Mouse (Mus musculus): ENCODE results near the gene Ryr3.
"Not testable (repeated sequence)": the region's sequence is repeated elsewhere in the genome, so short reads cannot be mapped to it uniquely, and the experiment has no call there.

Ryr3 gene

DNA sequence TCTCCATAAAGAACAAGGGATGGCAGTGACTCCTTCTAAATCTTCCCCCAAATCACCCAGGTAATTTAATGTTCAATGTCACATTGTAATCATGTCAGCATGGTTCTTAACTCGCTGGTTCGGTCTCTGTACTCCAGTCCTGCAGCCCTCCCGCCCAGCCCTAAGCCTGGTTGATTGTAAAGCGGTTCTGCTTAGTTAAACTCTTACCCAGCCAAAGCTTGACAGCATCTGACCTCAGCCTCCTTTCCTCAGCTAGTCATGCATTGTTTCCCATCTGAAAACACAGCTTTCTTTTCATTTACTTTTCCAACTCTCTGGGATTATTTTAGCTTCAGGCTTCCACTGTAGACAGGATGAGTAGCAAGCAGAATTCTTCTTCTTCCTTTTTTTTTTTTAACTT lies 121.7 kb downstream of the Ryr3 start:
- no peak for DNase-seq

DNA sequence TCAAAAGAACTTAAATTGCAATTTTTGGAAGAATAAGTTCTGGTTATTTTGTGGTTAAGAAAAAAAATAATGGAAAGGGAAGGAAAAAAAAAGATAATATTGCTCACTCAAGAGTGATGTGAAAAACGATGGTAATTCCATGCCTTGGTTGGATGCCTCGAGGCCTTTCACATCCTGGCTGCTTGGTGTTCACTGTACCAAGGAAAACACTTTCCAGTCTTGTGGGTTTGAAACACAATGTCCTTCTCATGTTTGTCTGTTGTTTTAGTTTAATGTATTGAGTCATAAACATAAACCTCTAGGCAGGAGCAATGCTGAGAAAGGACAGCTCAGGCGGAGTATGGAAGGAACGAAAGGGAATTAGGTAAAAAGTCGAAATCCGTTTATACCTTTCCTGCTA lies 122.8 kb downstream of the Ryr3 start:
- DNase-seq, result no peak

DNA sequence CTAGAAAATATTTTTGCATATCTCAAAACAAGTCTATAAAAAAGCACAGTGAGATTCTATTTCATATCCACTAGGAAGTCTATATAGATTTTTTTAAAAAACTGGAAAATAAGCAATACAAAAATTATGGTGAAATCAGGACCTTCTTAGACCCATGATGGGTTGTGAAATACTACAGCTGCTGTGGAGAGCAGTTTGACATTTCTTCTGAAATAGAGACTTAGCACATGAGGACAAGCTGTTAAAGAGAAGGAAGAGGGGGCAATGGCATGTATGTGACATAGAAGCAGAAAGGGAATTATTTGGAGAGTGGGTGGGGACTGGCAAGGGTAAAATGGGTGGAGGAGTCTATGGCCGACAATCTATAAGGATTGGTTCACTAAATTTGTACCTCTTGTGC lies 124.1 kb downstream of the Ryr3 start:
- no peak for DNase-seq

DNA sequence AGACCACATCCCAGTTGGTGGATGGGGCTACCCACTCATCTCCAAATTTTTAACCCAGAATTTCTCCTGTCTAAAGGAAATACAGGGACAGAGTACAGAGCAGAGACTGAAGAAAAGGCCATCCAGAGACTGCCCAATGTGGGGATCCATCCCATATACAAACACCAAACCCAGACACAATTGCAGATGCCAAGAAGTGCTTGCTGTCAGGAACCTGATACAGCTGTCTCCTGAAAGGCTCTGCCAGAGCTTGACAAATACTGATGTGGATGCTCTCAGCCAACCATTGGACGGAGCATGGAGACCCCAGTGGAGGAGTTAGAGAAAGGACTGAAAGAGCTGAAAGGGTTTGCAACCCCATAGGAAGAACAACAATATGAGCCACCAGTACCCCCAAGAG lies 125.6 kb downstream of the Ryr3 start:
- DNase-seq, result not testable (repeated sequence)

DNA sequence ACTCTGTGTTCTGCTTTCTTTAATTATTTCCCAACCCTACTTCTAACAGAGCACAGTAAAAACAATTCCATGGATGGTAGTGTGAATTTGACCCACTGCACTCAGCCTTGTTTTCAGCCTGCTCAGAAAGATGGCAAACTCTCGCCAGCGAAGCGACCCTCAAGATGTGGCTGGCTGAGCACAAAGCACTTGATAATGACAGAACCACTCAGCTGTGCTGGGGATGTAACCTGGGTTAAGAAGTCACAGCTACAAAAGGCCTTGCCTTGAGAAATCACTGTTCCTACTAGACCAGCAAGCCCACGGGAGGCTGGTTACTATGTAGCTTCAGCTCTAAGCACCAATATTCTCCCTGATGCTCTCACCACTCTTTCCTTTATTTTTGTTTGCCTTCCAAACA lies 140.5 kb downstream of the Ryr3 start:
- DNase-seq, result no peak

- DNase-seq, result no peak
Observed at GRCm38 (mm10) chr2:113059367-113059766, 157.5 kb downstream of the Ryr3 start.

- peak; percentile 86 for DNase-seq
Observed at GRCm38 (mm10) chr2:113058914-113059313, 158.0 kb downstream of the Ryr3 start.

DNA sequence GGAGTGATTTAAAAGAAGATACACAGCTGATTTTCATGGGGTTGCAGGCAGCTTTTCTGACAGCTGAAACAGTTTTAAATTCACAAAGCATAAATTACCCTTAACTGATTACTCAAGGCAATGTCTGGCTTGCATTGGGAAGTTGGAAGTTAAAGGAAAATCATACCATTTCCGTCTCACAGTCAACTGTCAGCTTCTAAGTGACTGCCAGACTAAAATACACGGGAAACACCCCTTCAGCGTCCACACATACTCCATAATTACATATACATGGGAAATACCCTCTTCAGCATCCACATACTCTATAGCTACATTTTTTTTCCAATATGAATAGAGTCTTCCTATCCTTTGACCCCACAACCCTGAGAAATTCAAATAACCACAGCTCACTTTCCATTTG lies 158.8 kb downstream of the Ryr3 start:
- DNase-seq, result no peak

DNA sequence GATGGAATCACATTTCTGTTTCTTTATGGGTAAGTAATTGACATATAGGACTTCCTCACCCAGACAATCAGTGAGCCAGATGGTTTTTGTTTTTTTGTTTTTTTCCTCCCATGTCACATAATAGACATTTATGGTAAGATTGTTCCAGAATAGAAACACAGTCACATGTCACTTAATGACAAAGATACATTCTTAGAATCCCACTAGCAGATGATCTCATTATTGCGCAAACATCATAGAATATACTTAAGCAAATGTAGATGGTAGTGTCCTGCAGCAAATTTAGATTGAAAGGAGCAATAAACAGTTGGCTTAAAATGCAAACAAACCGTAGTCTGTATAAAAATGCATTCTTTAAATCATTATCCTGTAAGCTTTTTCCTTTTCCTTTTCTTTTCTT lies 161.3 kb downstream of the Ryr3 start:
- no peak for DNase-seq

GRCm38 (mm10) chr2:113049831-113050230 lies 167.1 kb downstream of the Ryr3 start:
- no peak for DNase-seq

DNA sequence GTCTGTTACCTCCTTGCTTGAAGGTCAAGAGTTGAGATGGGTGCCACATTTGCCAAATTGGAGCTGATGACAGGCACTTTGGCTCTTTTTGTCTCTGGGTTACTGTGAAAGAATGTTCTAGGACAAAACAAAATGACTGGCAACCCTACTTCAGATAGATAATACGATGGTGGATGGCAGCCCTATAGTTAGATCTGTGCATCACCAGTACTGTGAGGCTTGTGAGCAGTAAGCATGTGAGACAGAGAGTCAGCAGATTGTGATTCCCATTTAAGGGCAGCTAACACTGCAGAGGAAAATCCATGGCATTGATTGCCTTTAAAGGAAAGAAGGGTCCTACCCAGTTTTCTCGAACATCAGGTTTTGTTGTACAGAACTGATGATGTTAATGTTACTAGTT lies 180.3 kb downstream of the Ryr3 start:
- no peak for DNase-seq

DNA sequence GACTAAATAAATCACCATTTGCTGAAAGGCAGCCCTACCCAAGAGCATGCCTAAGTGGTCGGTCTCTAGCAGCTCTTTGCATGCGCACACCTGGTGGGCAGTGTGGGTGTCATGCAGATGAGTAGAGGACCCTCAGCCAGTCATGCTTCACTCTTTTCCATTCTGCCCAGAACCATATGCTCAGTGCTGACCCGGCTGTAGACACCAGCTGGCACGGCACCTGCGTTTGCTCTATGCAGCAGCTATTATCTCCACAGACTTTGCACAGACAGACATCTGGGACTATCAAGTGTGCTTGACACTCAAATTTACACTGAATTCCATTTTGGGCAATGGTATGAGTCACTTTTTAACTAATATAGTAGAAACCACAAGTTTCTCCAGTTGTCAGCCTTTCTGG lies 186.2 kb downstream of the Ryr3 start:
- DNase-seq, result no peak

DNA sequence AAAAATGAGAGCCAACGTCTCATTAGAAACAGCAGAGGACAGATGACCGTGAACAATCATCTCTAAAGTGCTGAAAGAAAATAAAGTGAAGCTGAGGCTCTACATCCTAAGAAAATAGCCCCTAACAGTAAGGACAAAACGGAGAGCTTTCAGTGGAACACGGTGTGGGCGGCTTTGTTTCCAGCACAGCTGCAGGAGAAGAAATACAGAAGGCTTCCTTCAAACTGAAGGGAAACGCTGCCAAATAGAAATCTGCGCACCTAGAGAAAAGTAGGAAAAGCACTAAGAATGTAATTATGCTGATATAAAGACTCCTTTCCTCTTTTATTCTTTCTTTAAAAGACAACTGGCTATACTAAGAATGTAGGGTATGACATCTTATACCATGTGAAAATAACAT lies 197.0 kb downstream of the Ryr3 start:
- no peak for DNase-seq

- no peak for DNase-seq
Observed at GRCm38 (mm10) chr2:113018278-113018677, 198.6 kb downstream of the Ryr3 start.

- no peak for DNase-seq
Observed at GRCm38 (mm10) chr2:113016236-113016635, 200.7 kb downstream of the Ryr3 start.

DNA sequence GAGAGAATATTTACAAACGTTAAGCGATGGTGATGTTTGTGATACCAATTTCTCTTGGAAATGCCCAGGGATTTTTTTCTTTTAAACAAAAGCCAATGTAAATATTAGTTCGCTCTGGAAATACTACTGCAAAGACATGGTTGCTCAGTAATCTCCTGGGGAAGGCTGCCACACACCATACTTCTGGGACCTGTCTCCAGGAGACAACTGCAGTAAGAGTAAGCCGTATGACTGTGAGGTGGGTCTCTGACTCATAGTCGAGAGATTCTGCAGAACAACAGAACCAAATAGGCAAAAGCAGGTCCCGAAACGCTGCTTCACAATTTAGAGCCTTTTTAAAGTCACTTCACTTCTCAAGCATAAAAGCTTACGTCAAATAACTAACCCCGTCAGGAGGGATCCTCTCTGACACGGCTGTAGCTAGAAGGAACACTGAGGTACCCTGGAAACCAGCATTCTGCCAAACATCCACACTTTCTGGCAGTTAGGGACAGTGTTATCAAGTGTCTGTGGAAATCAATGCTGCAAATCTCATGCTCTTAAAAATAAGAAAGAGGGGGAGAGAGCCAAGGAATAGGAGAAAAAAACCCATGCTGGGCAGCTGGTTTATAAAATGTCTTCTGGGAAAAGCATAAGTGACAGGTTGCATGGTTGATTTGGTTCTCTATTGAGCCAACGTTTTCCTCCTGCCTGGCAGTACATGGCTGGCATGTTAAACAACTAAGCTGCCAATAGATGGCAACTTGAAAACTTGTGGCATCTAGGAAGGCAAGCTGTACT lies 207.7 kb downstream of the Ryr3 start:
- DNase-seq, result peak; percentile 53

- no peak for DNase-seq
Observed at GRCm38 (mm10) chr2:112998498-112998897, 218.4 kb downstream of the Ryr3 start.

- DNase-seq, result no peak
Observed at GRCm38 (mm10) chr2:112982908-112983510, 233.9 kb downstream of the Ryr3 start.

GRCm38 (mm10) chr2:112966807-112967625 lies 249.9 kb downstream of the Ryr3 start:
- no peak for DNase-seq

- no peak for DNase-seq
Observed at GRCm38 (mm10) chr2:112948931-112949330, 268.0 kb downstream of the Ryr3 start.

- no peak for DNase-seq
Observed at GRCm38 (mm10) chr2:112931776-112932175, 285.1 kb downstream of the Ryr3 start.

- no peak for DNase-seq
Observed at GRCm38 (mm10) chr2:112913796-112914195, 303.1 kb downstream of the Ryr3 start.

- DNase-seq, result peak; percentile 52
Observed at GRCm38 (mm10) chr2:112912611-112913010, 304.3 kb downstream of the Ryr3 start.

- no peak for DNase-seq
Observed at GRCm38 (mm10) chr2:112910579-112910978, 306.3 kb downstream of the Ryr3 start.

Measured in layer of hippocampus, adult 9-11 months (tissue).